Mouse (Mus musculus) liver, embryonic 14.5 days (tissue): ENCODE results near the gene Izumo1r.

Experiments used
- CTCF ChIP-seq: IDR thresholded peaks from 2 replicates; pipeline ENCODE4 v1.5.1; 2016; ENCODE audit warnings: antibody characterized with exemption, low read depth, control low read depth
- EP300 ChIP-seq: IDR thresholded peaks from 2 replicates; pipeline ENCODE4 v1.6.1; 2016; ENCODE audit warnings: antibody characterized with exemption, low read depth

DNA sequence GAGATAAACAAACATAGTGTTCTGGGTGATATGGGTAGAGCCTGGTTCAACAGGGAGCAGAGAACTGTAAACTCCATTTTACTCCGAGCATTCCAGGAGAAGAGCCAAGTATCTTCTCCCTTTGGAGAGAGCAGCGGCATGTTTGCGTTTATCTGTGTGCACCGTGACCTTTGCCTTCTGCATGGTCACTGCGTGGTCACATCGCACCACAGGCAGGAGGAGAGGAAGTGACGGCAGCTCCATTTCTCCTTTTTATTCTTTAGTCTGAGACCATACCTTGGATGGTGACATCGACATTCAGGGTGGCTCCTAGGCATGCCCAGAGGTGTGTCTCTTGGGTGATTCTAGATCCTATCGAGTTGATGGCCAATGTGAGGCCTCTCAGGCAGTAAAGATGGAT is 10.4 kb downstream of the Izumo1r start:
- no peak for TF ChIP-seq CTCF
- TF ChIP-seq EP300, result no peak
